Mouse (Mus musculus) heart, postnatal 0 days (tissue): Measurements from ENCODE around the gene Dab1. TPM values are rescaled to one million over a fixed set of nuclear protein-coding genes. Genes with fewer than 3 reads are reported as not detected.

Experiments used
- ATAC-seq: fragments of 200-750 bp; cut with Nextera tagmentation; 2 replicates; pipeline ENCODE4 v1.8.0; 2017; ENCODE audit warnings: low read depth, moderate number of reproducible peaks, moderate library complexity; ENCODE audit not compliant: insufficient read depth
- DNase-seq: peaks from one replicate; pipeline ENCODE4 v3.0.0-alpha.2; 2016; ENCODE audit warnings: low spot score
- H3K27ac ChIP-seq: fragments of 300-500 bp; sonication (generic); 2 replicates; pipeline ENCODE4 v1.5.1; 2014; ENCODE audit warnings: low read depth, mild to moderate bottlenecking
- H3K27me3 ChIP-seq: fragments of 300-500 bp; sonication (generic); 2 replicates; pipeline ENCODE4 v1.6.1; 2014; ENCODE audit warnings: low read length, mixed read lengths; ENCODE audit not compliant: control insufficient read depth, insufficient read depth
- H3K36me3 ChIP-seq: fragments of 300-500 bp; sonication (generic); replicated peaks from 2 replicates; pipeline ENCODE4 v1.6.1; 2014; ENCODE audit warnings: low read length, mixed read lengths; ENCODE audit not compliant: control insufficient read depth, insufficient read depth
- H3K4me1 ChIP-seq: fragments of 300-500 bp; sonication (generic); 2 replicates; pipeline ENCODE4 v1.6.1; 2014; ENCODE audit warnings: antibody characterized with exemption; ENCODE audit not compliant: control insufficient read depth, insufficient read depth
- H3K4me2 ChIP-seq: fragments of 300-500 bp; sonication (generic); 2 replicates; pipeline ENCODE4 v1.6.1; 2014; ENCODE audit warnings: low read depth, mild to moderate bottlenecking, low read length, moderate library complexity
- H3K4me3 ChIP-seq: fragments of 300-500 bp; sonication (generic); 2 replicates; pipeline ENCODE4 v1.5.1; 2014; ENCODE audit warnings: low read depth, low read length
- H3K9ac ChIP-seq: fragments of 300-500 bp; sonication (generic); replicated peaks from 2 replicates; pipeline ENCODE4 v1.6.1; 2014; ENCODE audit warnings: low read depth, low read length, mixed read lengths
- H3K9me3 ChIP-seq: fragments of 300-500 bp; sonication (generic); replicated peaks from 2 replicates; pipeline ENCODE4 v1.6.1; 2016; ENCODE audit warnings: low read length; ENCODE audit not compliant: control insufficient read depth
- CTCF ChIP-seq: IDR thresholded peaks from 2 replicates; pipeline ENCODE4 v1.5.1; 2016; ENCODE audit warnings: antibody characterized with exemption, control low read depth, low read depth
- EP300 ChIP-seq: IDR thresholded peaks from 2 replicates; pipeline ENCODE4 v1.6.1; 2016; ENCODE audit warnings: antibody characterized with exemption, low read depth
- WGBS: fragments of 180-500 bp; shearing (Covaris S2); extraction: QIAGEN DNeasy Blood & Tissue Kit; methylation state at CpG from one replicate; pipeline ENCODE4 v1.1.7; 2014; 5-methylcytosine and 5-hydroxymethylcytosine counted together
- polyA plus RNA-seq: library from polyadenylated mRNA; unstranded; fragments of >200 nt; fragmentation: Nextera tagmentation; extraction: Ambion mirVana; gene quantifications from 2 replicates; pipeline ENCODE4 v1.2.1, GENCODE M21; 2015
- total RNA-seq: library from RNA; depleted of rRNA; stranded (reverse); fragments of >200 nt; gene quantifications from 2 replicates; pipeline ENCODE4 v1.2.3, GENCODE M21; 2014; ENCODE audit warnings: low replicate concordance

Dab1 gene
- total and polyA plus RNA-seq, 2 experiments from 2014 or later: 0.27 TPM; not detected in 1

DNA sequence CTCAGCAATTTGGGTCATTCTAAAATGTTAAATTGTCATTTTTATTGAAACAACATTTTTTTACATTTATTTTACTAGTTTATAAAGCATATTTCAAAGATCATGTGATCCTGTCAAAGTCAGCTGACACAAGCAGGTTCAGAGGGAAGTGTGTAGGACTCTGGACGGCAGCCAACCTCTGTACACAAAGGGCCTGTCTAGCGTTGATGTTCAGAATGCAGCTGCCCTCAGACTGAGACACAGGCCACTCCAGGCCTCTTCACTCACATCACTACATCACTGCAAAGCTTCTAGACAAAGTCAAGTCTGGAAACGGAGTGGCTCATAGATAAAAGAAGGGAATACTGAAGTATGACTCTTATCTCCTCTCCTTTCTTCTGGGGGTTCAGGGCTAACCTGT is 959.2 kb downstream of the Dab1 start:
- no peak overlapping the region for H3K4me2 ChIP-seq
- no peak for DNase-seq
- TF ChIP-seq CTCF (no peak), EP300 (no peak)
- H3K4me3 ChIP-seq: no peak overlapping the region
- no peaks in the 10 kb centered on the region for H3K36me3 ChIP-seq
- ATAC-seq: no peak
- H3K4me1 ChIP-seq: no peaks in the 10 kb centered on the region
- 8% methylated on average over 3 of the region's 3 CpGs for WGBS
- no peaks in the 10 kb centered on the region for H3K27me3 ChIP-seq
- H3K9ac ChIP-seq: no peak overlapping the region
- H3K9me3 ChIP-seq: no peaks in the 10 kb centered on the region
- H3K27ac ChIP-seq: no peak overlapping the region

DNA sequence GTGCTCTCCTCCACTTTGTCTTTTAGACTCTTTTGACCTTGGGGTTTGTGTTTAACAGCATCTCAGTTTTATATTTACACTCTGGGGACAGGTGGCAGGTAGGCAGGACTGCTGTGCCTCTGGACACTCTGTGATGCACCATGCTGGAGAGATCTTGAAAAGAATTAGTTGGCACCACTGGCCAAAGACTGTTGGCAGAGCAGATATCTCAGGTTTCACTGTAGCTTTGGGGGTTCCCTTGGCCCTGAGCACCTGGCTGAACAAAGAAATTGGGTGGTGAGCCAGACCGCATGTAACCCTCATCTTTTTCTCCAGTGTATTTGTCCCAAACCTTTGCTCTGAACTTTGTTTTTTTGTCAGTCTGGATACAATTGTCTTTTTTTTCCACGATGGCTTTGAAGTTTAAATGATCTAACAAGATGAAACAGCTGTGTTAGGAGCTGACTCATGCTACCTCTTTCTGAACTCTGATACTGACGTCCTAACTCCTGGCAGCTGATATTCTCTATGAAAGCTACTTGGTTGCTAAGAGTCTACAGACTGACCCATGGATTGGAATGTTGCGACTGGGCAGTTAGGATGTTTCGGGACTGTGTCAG is 960.9 kb downstream of the Dab1 start:
- H3K9me3 ChIP-seq: no peaks in the 10 kb centered on the region
- no peak overlapping the region for H3K27ac ChIP-seq
- H3K27me3 ChIP-seq: no peaks in the 10 kb centered on the region
- H3K9ac ChIP-seq: no peak overlapping the region
- H3K4me1 ChIP-seq: no peaks in the 10 kb centered on the region
- no peak for TF ChIP-seq EP300
- no peak for TF ChIP-seq CTCF
- ATAC-seq (no peak), DNase-seq (no peak)
- 72% methylated on average over 5 of the region's 5 CpGs for WGBS
- no peak overlapping the region for H3K4me3 ChIP-seq
- H3K4me2 ChIP-seq: no peak overlapping the region
- H3K36me3 ChIP-seq: no peaks in the 10 kb centered on the region

DNA sequence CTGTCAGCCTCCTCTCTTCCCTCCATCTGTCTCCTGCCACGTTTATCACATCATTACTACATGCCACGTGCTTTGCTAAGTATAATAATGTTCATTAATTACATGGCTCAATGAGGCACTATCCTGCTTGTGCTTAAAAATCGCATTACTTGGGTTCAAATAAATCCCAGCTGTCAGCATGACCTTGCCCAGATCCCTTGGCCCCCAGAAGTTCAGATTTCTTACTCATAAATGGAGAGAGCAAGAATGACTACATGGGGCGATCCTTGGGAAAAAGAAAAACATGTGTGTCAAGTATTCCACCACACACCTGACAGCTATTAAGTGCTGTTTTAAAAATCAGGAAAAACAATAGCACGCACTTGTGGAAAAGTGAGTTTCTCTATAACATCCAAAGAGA is 963.6 kb downstream of the Dab1 start:
- DNase-seq (no peak), ATAC-seq (no peak)
- H3K27ac ChIP-seq: no peak overlapping the region
- H3K4me3 ChIP-seq: no peak overlapping the region
- H3K4me1 ChIP-seq: no peaks in the 10 kb centered on the region
- no peaks in the 10 kb centered on the region for H3K27me3 ChIP-seq
- H3K9me3 ChIP-seq: no peaks in the 10 kb centered on the region
- 52% methylated on average over 5 of the region's 5 CpGs for WGBS
- no peak for TF ChIP-seq CTCF
- TF ChIP-seq EP300: no peak
- no peak overlapping the region for H3K4me2 ChIP-seq
- H3K36me3 ChIP-seq: no peaks in the 10 kb centered on the region
- no peak overlapping the region for H3K9ac ChIP-seq

DNA sequence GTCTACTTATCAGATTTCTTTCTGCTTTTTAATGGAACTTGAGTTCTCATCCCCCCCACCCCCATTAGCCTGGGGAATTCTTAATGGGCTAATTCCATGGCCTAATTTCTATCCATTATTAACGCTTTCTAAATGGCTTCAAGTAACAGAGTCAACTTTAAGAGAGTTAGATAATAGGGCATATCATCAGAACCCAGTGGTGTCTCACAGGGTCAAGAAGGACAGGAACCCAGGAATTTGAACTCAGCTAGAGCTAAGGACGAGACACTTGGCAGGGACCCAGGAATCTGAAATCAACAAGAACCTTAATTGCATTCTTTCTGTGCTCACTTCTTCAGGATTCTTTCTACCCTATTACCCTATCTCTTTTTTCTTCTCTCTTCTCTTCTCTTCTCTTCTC is 968.7 kb downstream of the Dab1 start:
- Histone ChIP-seq H3K27ac (no peak overlapping the region), H3K9me3 (no peaks in the 10 kb centered on the region), H3K4me2 (no peak overlapping the region), H3K4me3 (no peak overlapping the region), H3K9ac (no peak overlapping the region), H3K27me3 (no peaks in the 10 kb centered on the region), H3K4me1 (no peaks in the 10 kb centered on the region), H3K36me3 (no peaks in the 10 kb centered on the region)
- no peak for ATAC-seq
- no peak for DNase-seq
- no peak for TF ChIP-seq CTCF
- no peak for TF ChIP-seq EP300
- 47% methylated on average over 2 of the region's 2 CpGs for WGBS

DNA sequence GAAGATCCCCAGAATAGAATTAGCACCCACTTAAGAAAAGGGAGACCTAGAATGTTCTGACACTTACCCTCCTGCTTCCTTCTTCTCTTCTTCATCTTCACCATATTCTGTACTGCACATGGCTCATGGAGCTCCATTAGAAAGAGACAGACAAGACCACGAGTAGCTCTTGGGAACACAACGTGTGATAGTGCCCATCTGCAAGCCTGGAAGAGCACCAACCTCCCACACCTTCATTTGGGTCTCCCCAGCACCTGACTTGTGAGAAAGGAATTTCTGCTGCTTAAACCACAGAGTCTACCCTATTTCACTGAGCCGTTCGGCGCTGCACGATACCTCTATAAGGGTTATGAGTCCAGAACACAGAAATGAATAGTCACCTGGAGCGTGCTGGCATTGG is 977.8 kb downstream of the Dab1 start:
- ATAC-seq: no peak
- Histone ChIP-seq H3K9ac (no peak overlapping the region), H3K27ac (no peak overlapping the region), H3K9me3 (no peaks in the 10 kb centered on the region), H3K4me2 (no peak overlapping the region), H3K36me3 (no peaks in the 10 kb centered on the region), H3K4me3 (no peak overlapping the region), H3K4me1 (no peaks in the 10 kb centered on the region), H3K27me3 (no peaks in the 10 kb centered on the region)
- WGBS: 86% methylated on average over 7 of the region's 7 CpGs
- no peak for TF ChIP-seq EP300
- TF ChIP-seq CTCF: no peak
- DNase-seq: no peak

DNA sequence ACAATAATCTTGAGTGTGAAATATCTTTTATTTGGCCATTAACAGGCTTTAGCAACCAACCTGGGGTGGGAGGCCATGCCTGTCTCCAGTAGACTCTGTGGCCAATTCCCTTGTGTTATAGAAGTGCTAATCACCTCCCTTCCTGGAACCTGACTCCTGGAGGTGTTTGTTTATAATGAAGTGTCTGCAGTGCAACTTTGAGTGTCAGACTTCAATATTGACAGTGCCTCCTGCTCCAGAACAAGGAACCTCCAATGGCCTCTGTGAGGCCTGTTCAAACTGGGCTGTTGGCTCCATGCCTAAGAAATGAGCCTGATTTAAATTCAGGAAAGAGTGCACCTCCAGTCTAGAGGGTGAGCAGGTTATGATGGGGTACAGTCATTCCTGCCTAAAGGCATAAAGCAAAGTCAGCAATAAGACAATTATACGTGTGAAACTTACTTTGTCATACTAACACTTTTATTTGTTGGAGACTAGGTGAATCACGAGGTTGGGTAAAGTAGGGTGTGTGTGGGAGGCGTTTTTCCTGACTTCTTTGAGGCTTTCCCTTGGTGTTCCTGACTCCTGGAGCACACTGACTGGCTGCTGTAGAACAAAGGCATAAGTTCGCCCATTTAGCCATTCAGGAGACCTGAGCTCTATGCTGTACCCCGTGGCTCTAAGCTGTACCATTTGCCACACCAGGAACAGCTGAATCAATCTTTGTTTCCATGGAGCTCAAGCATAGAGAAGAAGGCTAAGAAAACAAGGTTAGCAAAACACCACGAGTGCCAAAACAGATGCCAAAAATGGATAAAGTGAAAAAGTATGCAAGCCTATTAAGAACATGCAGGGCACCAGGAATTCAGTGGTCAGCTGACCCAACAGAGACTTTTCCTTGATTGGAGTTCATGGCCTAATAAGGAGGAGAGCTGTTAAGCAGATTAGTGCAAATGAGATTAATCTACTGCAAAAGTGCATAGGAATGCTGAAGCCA is 978.6 kb downstream of the Dab1 start:
- DNase-seq: no peak
- H3K36me3 ChIP-seq: no peaks in the 10 kb centered on the region
- no peaks in the 10 kb centered on the region for H3K9me3 ChIP-seq
- no peaks in the 10 kb centered on the region for H3K27me3 ChIP-seq
- H3K4me2 ChIP-seq: no peak overlapping the region
- TF ChIP-seq CTCF (no peak), EP300 (no peak)
- no peak overlapping the region for H3K27ac ChIP-seq
- no peak overlapping the region for H3K9ac ChIP-seq
- no peaks in the 10 kb centered on the region for H3K4me1 ChIP-seq
- 75% methylated on average over 6 of the region's 6 CpGs for WGBS
- no peak for ATAC-seq
- H3K4me3 ChIP-seq: no peak overlapping the region
